Mouse (Mus musculus) spleen, adult 2 months (tissue): Measurements from ENCODE around the gene Scp2. TPM values are rescaled to one million over a fixed set of nuclear protein-coding genes. Genes with fewer than 3 reads are reported as not detected.

Experiments used
- DNase-seq, 2 experiments: peaks; one replicate each; pipeline versions ENCODE4 v3.0.0 to v3.0.0-alpha.2; 2012 to 2021; ENCODE audit warnings: low spot score in 2 of 2, low read depth in 1 of 2
- H3K27ac ChIP-seq: fragments of 200-500 bp; 2 replicates; pipeline ENCODE4 v1.5.1; 2012; ENCODE audit warnings: low read length, inconsistent platforms; ENCODE audit not compliant: insufficient read depth
- H3K27me3 ChIP-seq: fragments of 200-500 bp; 2 replicates; pipeline ENCODE4 v1.6.1; 2012; ENCODE audit warnings: mild to moderate bottlenecking, moderate library complexity, low read length, inconsistent platforms; ENCODE audit not compliant: control insufficient read depth, insufficient read depth
- H3K36me3 ChIP-seq: fragments of 200-500 bp; 2 replicates; pipeline ENCODE4 v1.6.1; 2012; ENCODE audit warnings: mild to moderate bottlenecking, low read length, inconsistent platforms; ENCODE audit not compliant: control insufficient read depth, insufficient read depth
- H3K4me1 ChIP-seq: fragments of 200-500 bp; 2 replicates; pipeline ENCODE4 v1.6.1; 2011; ENCODE audit warnings: inconsistent platforms; ENCODE audit not compliant: control insufficient read depth, insufficient read depth, insufficient read length
- H3K4me3 ChIP-seq: fragments of 200-500 bp; 2 replicates; pipeline ENCODE4 v1.5.1; 2011; ENCODE audit warnings: mild to moderate bottlenecking, inconsistent platforms; ENCODE audit not compliant: insufficient read depth, insufficient read length; ENCODE audit errors: extremely low read depth
- CTCF ChIP-seq: fragments of 200-500 bp; IDR thresholded peaks from 2 replicates; pipeline ENCODE4 v1.5.1; 2011; ENCODE audit warnings: mild to moderate bottlenecking, inconsistent platforms; ENCODE audit not compliant: insufficient read depth, insufficient read length, insufficient replicate concordance; ENCODE audit errors: extremely low read depth
- POLR2A ChIP-seq: fragments of 200-500 bp; IDR thresholded peaks from 2 replicates; pipeline ENCODE4 v1.6.1; 2011; ENCODE audit warnings: low read depth, low read length, inconsistent platforms
- WGBS: fragments of 180-500 bp; shearing (Covaris S2); methylation state at CpG from one replicate; pipeline ENCODE4 v1.1.7; 2018; 5-methylcytosine and 5-hydroxymethylcytosine counted together
- polyA plus RNA-seq: library from polyadenylated mRNA; depleted of rRNA; stranded (reverse); fragments of >200 nt; gene quantifications from 2 replicates; pipeline ENCODE4 v1.2.3, GENCODE M21; 2012; rRNA removed

Scp2 gene
- polyA plus RNA-seq, 1 experiment: 54.0 TPM

DNA sequence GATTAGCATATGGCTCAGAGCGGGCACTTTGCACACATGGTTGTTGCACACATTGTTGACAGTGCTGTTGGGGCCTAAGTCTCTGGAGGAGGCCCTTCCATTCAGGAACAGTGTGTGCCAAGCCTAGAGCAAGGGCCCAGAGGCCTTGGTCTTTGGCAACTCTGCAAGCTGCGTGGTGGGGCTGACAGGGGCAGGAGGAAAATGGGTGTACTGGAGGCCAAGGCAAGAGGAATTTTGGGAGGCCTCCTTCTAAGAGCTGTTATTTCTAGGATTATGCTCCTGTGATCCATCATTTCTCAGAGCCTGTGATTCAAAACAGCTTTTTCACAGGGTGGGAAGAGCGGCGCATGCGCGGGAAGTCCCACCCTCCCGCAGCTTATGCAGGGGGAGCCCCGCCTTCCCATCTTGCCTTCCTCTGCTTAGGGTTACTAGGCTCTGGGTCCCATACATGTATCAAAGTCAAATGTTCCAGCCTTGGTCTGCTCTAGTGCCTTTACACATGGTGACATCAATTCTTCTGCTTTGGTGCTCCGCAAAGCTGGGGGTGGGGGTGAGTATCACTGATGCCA is 148.3 kb downstream of the Scp2 start:
- TF ChIP-seq CTCF: no peak
- H3K4me3 ChIP-seq: no peak overlapping the region
- H3K4me1 ChIP-seq: no peaks in the 10 kb centered on the region
- H3K27ac ChIP-seq: no peak overlapping the region
- no peak for DNase-seq
- 92% methylated on average over 9 of the region's 9 CpGs for WGBS
- H3K27me3 ChIP-seq: no peaks in the 10 kb centered on the region
- no peaks in the 10 kb centered on the region for H3K36me3 ChIP-seq

DNA sequence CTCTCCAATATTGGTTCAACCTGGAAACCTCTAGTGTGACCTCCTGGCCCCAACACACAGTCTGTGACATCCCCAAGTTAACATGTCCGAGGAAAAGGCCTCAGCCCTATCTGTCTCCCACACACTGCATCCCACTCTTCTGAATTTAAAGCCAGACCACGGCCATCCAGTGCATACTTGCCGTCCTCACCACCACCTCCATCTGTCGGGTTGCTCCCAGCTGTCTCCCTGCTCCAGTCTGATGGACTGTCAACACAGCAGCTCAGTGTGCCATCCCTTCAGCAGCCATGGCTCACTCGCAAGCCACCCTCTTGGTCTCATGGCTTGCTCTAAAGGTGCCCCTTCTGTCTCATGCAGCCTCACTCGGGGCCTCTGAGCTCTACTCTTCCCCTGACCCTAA is 149.1 kb downstream of the Scp2 start:
- no peaks in the 10 kb centered on the region for H3K36me3 ChIP-seq
- no peak for DNase-seq
- H3K27me3 ChIP-seq: no peaks in the 10 kb centered on the region
- 70% methylated on average over 6 of the region's 6 CpGs for WGBS
- no peak overlapping the region for H3K27ac ChIP-seq
- no peaks in the 10 kb centered on the region for H3K4me1 ChIP-seq
- TF ChIP-seq CTCF (no peak), POLR2A (no peak)
- no peak overlapping the region for H3K4me3 ChIP-seq

DNA sequence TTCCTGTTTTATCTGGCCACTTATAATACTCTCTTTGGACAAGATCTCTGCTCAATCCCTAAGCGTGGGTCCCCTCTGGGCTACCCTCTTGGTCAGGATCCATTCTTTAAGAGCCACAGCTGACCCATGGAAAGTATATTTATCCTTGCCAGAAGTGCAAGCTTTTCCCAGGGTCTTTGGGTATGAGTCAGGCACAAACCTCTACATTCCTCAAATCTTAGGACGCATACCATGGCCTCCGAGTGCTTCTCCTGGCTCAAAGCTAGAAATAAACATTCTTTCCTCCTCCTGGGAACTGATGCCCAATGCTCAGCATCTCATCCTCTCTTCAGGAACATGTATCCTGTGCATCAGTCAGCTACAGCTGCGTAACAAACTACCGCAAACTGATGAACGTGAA is 149.8 kb downstream of the Scp2 start:
- Histone ChIP-seq H3K4me1 (no peaks in the 10 kb centered on the region), H3K36me3 (no peaks in the 10 kb centered on the region), H3K27me3 (no peaks in the 10 kb centered on the region), H3K27ac (no peak overlapping the region), H3K4me3 (no peak overlapping the region)
- DNase-seq: no peak
- 90% methylated on average over 6 of the region's 6 CpGs for WGBS
- no peak for TF ChIP-seq POLR2A
- no peak for TF ChIP-seq CTCF

Other genes starting within 250 kb of the Scp2 start
- 21.9 and 55.4 TPM in 2 replicates for gene Cpt2, start 221.4 kb downstream of the Scp2 start, polyA plus RNA-seq
- gene Slc1a7, start 176.7 kb downstream of the Scp2 start, polyA plus RNA-seq: 0.05 TPM in 2 replicates
- 8.0 and 8.7 TPM in 2 replicates for gene Podn, start 48.6 kb downstream of the Scp2 start, polyA plus RNA-seq
- 3.4 and 4.9 TPM in 2 replicates for gene Echdc2, start 20.4 kb upstream of the Scp2 start, polyA plus RNA-seq
- gene Zyg11a, start 73.0 kb upstream of the Scp2 start, polyA plus RNA-seq: 0.04 TPM in 1 of 2 replicates, not detected in the other
- 4.3 and 5.5 TPM in 2 replicates for gene Zyg11b, start 156.1 kb upstream of the Scp2 start, polyA plus RNA-seq
- 2.8 and 3.7 TPM in 2 replicates for gene Coa7, start 183.1 kb upstream of the Scp2 start, polyA plus RNA-seq
- not detected in 2 replicates for gene Shisal2a, start 238.4 kb upstream of the Scp2 start, polyA plus RNA-seq